Mouse (Mus musculus) heart, embryonic 12.5 days (tissue): ENCODE measurements around the gene Tbxa2r. TPM values are rescaled to one million over a fixed set of nuclear protein-coding genes. Genes with fewer than 3 reads are reported as not detected.

Experiments
- polyA plus RNA-seq: library from polyadenylated mRNA; unstranded; fragments of >200 nt; fragmentation: Nextera tagmentation; extraction: Ambion mirVana; gene quantifications from 2 replicates; pipeline ENCODE4 v1.2.1, GENCODE M21; 2016

The Tbxa2r gene
- polyA plus RNA-seq, 1 experiment from 2014 or later: 13.4 TPM

Other genes with a start within 250 kb of the Tbxa2r start
- 0.31 and 0.47 TPM in 2 replicates for gene Creb3l3, start 229.9 kb upstream of the Tbxa2r start, polyA plus RNA-seq
- 161 and 165 TPM in 2 replicates for gene Map2k2, start 222.8 kb upstream of the Tbxa2r start, polyA plus RNA-seq
- gene Zbtb7a, start 193.5 kb upstream of the Tbxa2r start, polyA plus RNA-seq: 24.7 and 24.8 TPM in 2 replicates
- 36.0 and 36.1 TPM in 2 replicates for gene Pias4, start 160.8 kb upstream of the Tbxa2r start, polyA plus RNA-seq
- 408 and 433 TPM in 2 replicates for gene Eef2, start 152.1 kb upstream of the Tbxa2r start, polyA plus RNA-seq
- gene Dapk3, start 145.7 kb upstream of the Tbxa2r start, polyA plus RNA-seq: 62.8 and 69.0 TPM in 2 replicates
- gene 4930442H23Rik, start 144.9 kb upstream of the Tbxa2r start, polyA plus RNA-seq: 0.18 TPM in 1 of 2 replicates, not detected in the other
- gene Nmrk2, start 126.7 kb upstream of the Tbxa2r start, polyA plus RNA-seq: 3.9 and 4.9 TPM in 2 replicates
- gene Atcay, start 97.9 kb upstream of the Tbxa2r start, polyA plus RNA-seq: 0.46 and 0.72 TPM in 2 replicates
- 6.1 and 7.2 TPM in 2 replicates for gene Zfr2, start 95.6 kb upstream of the Tbxa2r start, polyA plus RNA-seq
- 2.0 and 2.2 TPM in 2 replicates for gene Matk, start 75.8 kb upstream of the Tbxa2r start, polyA plus RNA-seq
- gene Mrpl54, start 61.8 kb upstream of the Tbxa2r start, polyA plus RNA-seq: 243 and 253 TPM in 2 replicates
- gene Apba3, start 61.8 kb upstream of the Tbxa2r start, polyA plus RNA-seq: 43.3 and 46.1 TPM in 2 replicates
- gene Tjp3, start 37.1 kb upstream of the Tbxa2r start, polyA plus RNA-seq: 1.7 and 2.3 TPM in 2 replicates
- gene Pip5k1c, start 35.8 kb upstream of the Tbxa2r start, polyA plus RNA-seq: 41.1 and 43.4 TPM in 2 replicates
- 37.3 and 40.3 TPM in 2 replicates for gene Cactin, start 7.6 kb upstream of the Tbxa2r start, polyA plus RNA-seq
- not detected in 2 replicates for gene Gipc3, start 14.5 kb downstream of the Tbxa2r start, polyA plus RNA-seq
- 107 and 109 TPM in 2 replicates for gene Hmg20b, start 21.7 kb downstream of the Tbxa2r start, polyA plus RNA-seq
- 13.0 and 13.4 TPM in 2 replicates for gene Mfsd12, start 28.8 kb downstream of the Tbxa2r start, polyA plus RNA-seq
- 0.82 and 0.91 TPM in 2 replicates for gene 4930404N11Rik, start 37.1 kb downstream of the Tbxa2r start, polyA plus RNA-seq
- 96.4 and 99.5 TPM in 2 replicates for gene Fzr1, start 49.8 kb downstream of the Tbxa2r start, polyA plus RNA-seq
- 66.7 and 66.9 TPM in 2 replicates for gene Dohh, start 55.7 kb downstream of the Tbxa2r start, polyA plus RNA-seq
- 1.9 and 2.2 TPM in 2 replicates for gene Gm48551, start 55.7 kb downstream of the Tbxa2r start, polyA plus RNA-seq
- gene Gm48552, start 60.3 kb downstream of the Tbxa2r start, polyA plus RNA-seq: 1.2 and 1.8 TPM in 2 replicates
- gene Smim24, start 64.3 kb downstream of the Tbxa2r start, polyA plus RNA-seq: 2.9 and 4.3 TPM in 2 replicates
- gene Nfic, start 126.9 kb downstream of the Tbxa2r start, polyA plus RNA-seq: 39.3 and 40.7 TPM in 2 replicates
- gene Celf5, start 154.0 kb downstream of the Tbxa2r start, polyA plus RNA-seq: 0.19 and 0.28 TPM in 2 replicates
- 54.9 and 60.2 TPM in 2 replicates for gene Ncln, start 167.7 kb downstream of the Tbxa2r start, polyA plus RNA-seq
- 0.42 and 0.52 TPM in 2 replicates for gene S1pr4, start 171.4 kb downstream of the Tbxa2r start, polyA plus RNA-seq
- gene Gna15, start 195.5 kb downstream of the Tbxa2r start, polyA plus RNA-seq: 1.9 and 2.3 TPM in 2 replicates
- gene Gna11, start 216.5 kb downstream of the Tbxa2r start, polyA plus RNA-seq: 58.4 and 66.2 TPM in 2 replicates
- 636 and 677 TPM in 2 replicates for gene Aes, start 230.8 kb downstream of the Tbxa2r start, polyA plus RNA-seq
- gene Tle2, start 245.8 kb downstream of the Tbxa2r start, polyA plus RNA-seq: 25.8 and 30.8 TPM in 2 replicates